Mouse (Mus musculus) heart, postnatal 0 days (tissue): ENCODE measurements around the gene Jam2. TPM values are rescaled to one million over a fixed set of nuclear protein-coding genes. Genes with fewer than 3 reads are reported as not detected.

Experiments
- ATAC-seq: fragments of 200-750 bp; cut with Nextera tagmentation; 2 replicates; pipeline ENCODE4 v1.8.0; 2017; ENCODE audit warnings: low read depth, moderate number of reproducible peaks, moderate library complexity; ENCODE audit not compliant: insufficient read depth
- DNase-seq: peaks from one replicate; pipeline ENCODE4 v3.0.0-alpha.2; 2016; ENCODE audit warnings: low spot score
- H3K27ac ChIP-seq: fragments of 300-500 bp; sonication (generic); 2 replicates; pipeline ENCODE4 v1.5.1; 2014; ENCODE audit warnings: low read depth, mild to moderate bottlenecking
- H3K27me3 ChIP-seq: fragments of 300-500 bp; sonication (generic); 2 replicates; pipeline ENCODE4 v1.6.1; 2014; ENCODE audit warnings: low read length, mixed read lengths; ENCODE audit not compliant: control insufficient read depth, insufficient read depth
- H3K36me3 ChIP-seq: fragments of 300-500 bp; sonication (generic); replicated peaks from 2 replicates; pipeline ENCODE4 v1.6.1; 2014; ENCODE audit warnings: low read length, mixed read lengths; ENCODE audit not compliant: control insufficient read depth, insufficient read depth
- H3K4me1 ChIP-seq: fragments of 300-500 bp; sonication (generic); 2 replicates; pipeline ENCODE4 v1.6.1; 2014; ENCODE audit warnings: antibody characterized with exemption; ENCODE audit not compliant: control insufficient read depth, insufficient read depth
- H3K4me2 ChIP-seq: fragments of 300-500 bp; sonication (generic); 2 replicates; pipeline ENCODE4 v1.6.1; 2014; ENCODE audit warnings: low read depth, mild to moderate bottlenecking, low read length, moderate library complexity
- H3K4me3 ChIP-seq: fragments of 300-500 bp; sonication (generic); 2 replicates; pipeline ENCODE4 v1.5.1; 2014; ENCODE audit warnings: low read depth, low read length
- H3K9ac ChIP-seq: fragments of 300-500 bp; sonication (generic); replicated peaks from 2 replicates; pipeline ENCODE4 v1.6.1; 2014; ENCODE audit warnings: low read depth, low read length, mixed read lengths
- H3K9me3 ChIP-seq: fragments of 300-500 bp; sonication (generic); replicated peaks from 2 replicates; pipeline ENCODE4 v1.6.1; 2016; ENCODE audit warnings: low read length; ENCODE audit not compliant: control insufficient read depth
- CTCF ChIP-seq: IDR thresholded peaks from 2 replicates; pipeline ENCODE4 v1.5.1; 2016; ENCODE audit warnings: antibody characterized with exemption, control low read depth, low read depth
- EP300 ChIP-seq: IDR thresholded peaks from 2 replicates; pipeline ENCODE4 v1.6.1; 2016; ENCODE audit warnings: antibody characterized with exemption, low read depth
- WGBS: fragments of 180-500 bp; shearing (Covaris S2); extraction: QIAGEN DNeasy Blood & Tissue Kit; methylation state at CpG from one replicate; pipeline ENCODE4 v1.1.7; 2014; 5-methylcytosine and 5-hydroxymethylcytosine counted together
- polyA plus RNA-seq: library from polyadenylated mRNA; unstranded; fragments of >200 nt; fragmentation: Nextera tagmentation; extraction: Ambion mirVana; gene quantifications from 2 replicates; pipeline ENCODE4 v1.2.1, GENCODE M21; 2015
- total RNA-seq: library from RNA; depleted of rRNA; stranded (reverse); fragments of >200 nt; gene quantifications from 2 replicates; pipeline ENCODE4 v1.2.3, GENCODE M21; 2014; ENCODE audit warnings: low replicate concordance

The Jam2 gene
- total and polyA plus RNA-seq, 2 experiments from 2014 or later, result 17.4 to 28.0 TPM

- 9% methylated on average over 2 of the region's 2 CpGs for WGBS
- 0 out of 2 replicates have a peak, but pooled peaks cover 7% of the 10 kb centered on the region for H3K36me3 ChIP-seq
- peak; percentile 30 for DNase-seq
These were observed 9.4 kb downstream of the Jam2 start for GRCm38 (mm10) chr16:84783279-84783678.

DNA sequence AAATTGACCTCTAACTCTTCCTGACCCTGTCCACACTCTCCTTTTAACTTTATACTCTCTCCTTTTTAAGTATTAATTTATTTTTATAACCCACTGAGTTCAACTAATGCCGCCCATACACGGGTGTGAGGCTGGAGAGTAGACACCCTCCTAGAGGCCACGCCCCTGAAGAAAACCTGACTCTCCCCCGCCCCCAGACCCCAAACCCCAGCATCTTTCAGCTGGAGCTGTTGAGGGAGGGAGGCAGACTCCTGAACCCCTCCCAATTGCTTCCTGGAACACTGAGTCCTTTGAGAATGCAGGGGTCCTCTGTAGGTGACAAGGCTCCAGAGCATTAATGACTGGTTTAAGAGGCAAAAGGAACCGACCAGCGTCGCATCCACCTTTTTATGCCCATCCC, 11.0 kb downstream of the Jam2 start:
- ATAC-seq (no peak), DNase-seq (no peak)
- Histone ChIP-seq H3K9me3 (0 out of 2 replicates have a peak, but pooled peaks cover under 1% of the 10 kb centered on the region), H3K9ac (no peak overlapping the region), H3K36me3 (no peaks in the 10 kb centered on the region), H3K4me1 (no peaks in the 10 kb centered on the region), H3K27ac (no peak overlapping the region), H3K4me3 (no peak overlapping the region), H3K4me2 (no peak overlapping the region), H3K27me3 (no peaks in the 10 kb centered on the region)
- TF ChIP-seq CTCF, result no peak
- TF ChIP-seq EP300, result no peak
- WGBS, result 36% methylated on average over 7 of the region's 7 CpGs

More at GRCm38 (mm10) chr16:84783279-84783678, 9.4 kb downstream of the Jam2 start:
- peaks cover 10% of the 10 kb centered on the region for H3K9me3 ChIP-seq
- H3K4me2 ChIP-seq, result no peak overlapping the region
- 0 out of 2 replicates have a peak, but pooled peaks have one; percentile 24 for ATAC-seq
- H3K27ac ChIP-seq, result 0 out of 2 replicates have a peak overlapping the region, but pooled peaks have one; percentile 2
- no peaks in the 10 kb centered on the region for H3K4me1 ChIP-seq
- H3K9ac ChIP-seq, result no peak overlapping the region
- H3K27me3 ChIP-seq, result no peaks in the 10 kb centered on the region
- no peak for TF ChIP-seq EP300
- no peak for TF ChIP-seq CTCF
- H3K4me3 ChIP-seq, result no peak overlapping the region

DNA sequence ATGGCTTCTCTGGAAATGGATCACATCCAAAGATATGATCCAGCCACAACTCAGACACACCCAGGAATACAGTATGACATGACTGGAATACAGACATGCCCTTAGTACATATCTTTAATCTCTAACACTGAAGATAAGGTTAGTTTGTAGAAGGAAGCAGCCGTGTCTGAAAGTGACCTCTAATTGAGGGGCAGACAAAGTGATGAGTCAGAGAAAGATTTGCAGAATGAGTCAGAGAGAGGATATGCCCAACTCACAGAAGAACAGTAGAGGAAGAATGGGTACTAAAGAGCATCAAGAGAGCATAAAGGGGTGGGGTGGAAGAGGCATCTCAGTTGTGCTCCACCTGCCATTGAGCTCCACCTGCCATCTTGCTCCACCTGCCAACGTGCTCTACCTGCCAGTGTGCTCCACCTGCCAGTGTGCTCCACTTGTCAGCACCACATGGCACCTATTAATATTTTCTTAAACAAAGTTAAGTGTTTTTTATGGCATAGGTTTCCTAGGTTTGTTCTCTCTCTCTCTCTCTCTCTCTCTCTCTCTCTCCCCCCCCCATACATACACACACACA, 16.8 kb downstream of the Jam2 start:
- no peaks in the 10 kb centered on the region for H3K27me3 ChIP-seq
- H3K36me3 ChIP-seq, result no peaks in the 10 kb centered on the region
- H3K4me1 ChIP-seq, result no peaks in the 10 kb centered on the region
- H3K4me3 ChIP-seq, result no peak overlapping the region
- ATAC-seq, result no peak
- H3K4me2 ChIP-seq, result no peak overlapping the region
- no peak for TF ChIP-seq EP300
- no peak for TF ChIP-seq CTCF
- no peak for DNase-seq
- no peak overlapping the region for H3K27ac ChIP-seq
- WGBS, result 49% methylated on average over 2 of the region's 2 CpGs
- 0 out of 2 replicates have a peak, but pooled peaks cover 3% of the 10 kb centered on the region for H3K9me3 ChIP-seq
- H3K9ac ChIP-seq, result no peak overlapping the region

DNA sequence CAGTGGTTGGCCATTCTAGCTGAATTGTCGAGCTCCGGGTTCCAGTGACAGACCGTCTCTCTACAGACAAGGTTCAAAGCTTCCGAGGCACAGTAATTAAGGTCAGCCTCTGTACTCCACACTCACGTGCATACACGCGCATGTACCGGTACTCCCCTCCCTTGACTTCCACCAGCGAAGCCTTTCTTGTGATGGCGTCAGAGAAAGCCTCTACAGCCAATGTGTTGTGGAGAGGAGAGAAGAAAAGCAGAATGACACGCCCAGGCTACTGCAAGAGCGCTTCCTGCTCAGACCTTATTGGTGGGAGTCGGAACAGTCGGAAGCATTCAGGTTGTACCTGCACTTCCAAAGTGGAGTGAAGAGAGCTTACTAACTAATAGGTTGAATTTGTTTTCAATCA, 19.5 kb downstream of the Jam2 start:
- TF ChIP-seq CTCF, result no peak
- TF ChIP-seq EP300, result no peak

GRCm38 (mm10) chr16:84795337-84795736, 21.4 kb downstream of the Jam2 start:
- no peak for DNase-seq
- no peak overlapping the region for H3K9ac ChIP-seq
- H3K27me3 ChIP-seq, result no peaks in the 10 kb centered on the region
- no peaks in the 10 kb centered on the region for H3K36me3 ChIP-seq
- H3K27ac ChIP-seq, result no peak overlapping the region
- 0 out of 2 replicates have a peak, but pooled peaks cover 3% of the 10 kb centered on the region for H3K9me3 ChIP-seq
- WGBS, result 53% methylated on average over 3 of the region's 3 CpGs
- H3K4me1 ChIP-seq, result no peaks in the 10 kb centered on the region
- 0 out of 2 replicates have a peak, but pooled peaks have one; percentile 20 for TF ChIP-seq CTCF
- TF ChIP-seq EP300, result no peak
- no peak for ATAC-seq
- H3K4me3 ChIP-seq, result no peak overlapping the region
- no peak overlapping the region for H3K4me2 ChIP-seq

More for the DNA sequence above, 19.5 kb downstream of the Jam2 start:
- ATAC-seq (no peak), DNase-seq (no peak)
- H3K27ac ChIP-seq, result no peak overlapping the region
- H3K4me2 ChIP-seq, result no peak overlapping the region
- WGBS, result 84% methylated on average over 14 of the region's 14 CpGs
- no peaks in the 10 kb centered on the region for H3K27me3 ChIP-seq
- no peaks in the 10 kb centered on the region for H3K4me1 ChIP-seq
- H3K9me3 ChIP-seq, result 0 out of 2 replicates have a peak, but pooled peaks cover 3% of the 10 kb centered on the region
- no peaks in the 10 kb centered on the region for H3K36me3 ChIP-seq
- no peak overlapping the region for H3K9ac ChIP-seq
- H3K4me3 ChIP-seq, result no peak overlapping the region

- Histone ChIP-seq H3K27me3 (no peaks in the 10 kb centered on the region), H3K4me2 (no peak overlapping the region), H3K4me3 (no peak overlapping the region), H3K9ac (no peak overlapping the region), H3K27ac (no peak overlapping the region), H3K36me3 (no peaks in the 10 kb centered on the region), H3K4me1 (no peaks in the 10 kb centered on the region), H3K9me3 (no peaks in the 10 kb centered on the region)
- 73% methylated on average over 9 of the region's 9 CpGs for whole genome bisulfite sequencing
- no peak for ATAC-seq
- no peak for DNase-seq
- TF ChIP-seq CTCF (no peak), EP300 (no peak)
These were observed 22.8 kb downstream of the Jam2 start for GRCm38 (mm10) chr16:84796678-84797077.
